Mouse (Mus musculus): ENCODE data around the gene Ndrg3.

- TF ChIP-seq CTCF (conservative IDR thresholded peaks at IDR 0.05; ENCODE audit: insufficient read depth, insufficient read length, low read depth, low read length) (no peak), POLR2A (IDR thresholded peaks at IDR 0.05; ENCODE audit: low read depth, low read length) (no peak)
Measured at GRCm38 (mm10) chr2:156930549-156930948, 61.3 kb downstream of the Ndrg3 start.

Measured in kidney, adult 2 months (tissue).